8 mouse cellular contexts compared by ENCODE assay signal in the genomic region with DNA sequence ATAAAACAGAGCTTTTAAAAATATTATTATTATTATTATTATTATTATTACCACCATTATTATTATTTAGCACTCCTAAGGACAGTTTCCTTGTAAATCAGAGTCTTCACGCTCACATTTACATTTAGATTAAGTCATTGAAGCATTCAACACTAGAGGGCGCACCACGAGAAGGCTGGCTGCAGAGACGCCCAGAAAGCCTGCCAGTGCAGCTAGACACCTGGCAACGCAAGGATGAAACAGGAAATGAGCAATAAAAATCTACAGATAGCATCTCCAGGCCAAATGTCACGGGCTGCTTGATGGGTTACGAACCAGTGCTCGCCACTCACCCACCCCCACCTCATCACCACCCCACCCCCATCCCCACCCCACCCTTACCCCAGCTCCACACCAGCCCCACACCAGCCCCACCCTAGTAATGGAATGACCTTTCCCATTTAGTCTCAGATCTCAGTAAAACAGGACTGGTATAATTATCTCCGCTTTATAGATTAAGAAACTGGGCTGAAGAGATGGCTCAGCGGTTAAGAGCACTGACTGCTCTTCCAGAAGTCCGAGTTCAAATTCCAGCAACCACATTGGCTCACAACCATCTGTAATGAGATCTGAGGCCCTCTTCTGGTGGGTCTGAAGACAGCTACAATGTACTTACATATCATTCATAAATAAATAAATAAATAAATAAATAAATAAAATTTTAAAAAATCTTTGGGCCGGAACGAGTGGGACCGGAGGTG. TPM values are rescaled to one million over a fixed set of nuclear protein-coding genes. Genes with fewer than 3 reads are reported as not detected.
A peak's percentile ranks its signal among the peaks of the same experiment; 100 is the strongest.
DNase-seq lines count a peak whose midpoint lies in the region; ATAC-seq and TF ChIP-seq lines count a peak whose summit lies in the region.

No protein-coding gene starts in this region.

- no peak overlapping the region for H3K27ac ChIP-seq in left cerebral cortex, adult 2 months
- H3K27ac ChIP-seq in midbrain, embryonic 14.5 days (replicated peaks; ENCODE audit: low read depth, low read length), result no peak overlapping the region

- no peak overlapping the region for H3K4me2 ChIP-seq in midbrain, embryonic 14.5 days (ENCODE audit: low read length)

- H3K4me3 ChIP-seq in left cerebral cortex, adult 2 months, result no peak overlapping the region
- H3K4me3 ChIP-seq in midbrain, embryonic 14.5 days (replicated peaks; ENCODE audit: low read depth, low read length), result no peak overlapping the region

- no peak overlapping the region for H3K9ac ChIP-seq in midbrain, embryonic 14.5 days (replicated peaks; ENCODE audit: low read length)

- intact Hi-C loops in left cerebral cortex, adult 2 months (cut with DNase I), result loop anchor here (1.0 to 10.0 kb wide), 2 partner anchors 183 to 280 kb away; no protein-coding TSS in a partner anchor

- ATAC-seq in inflammation-experienced regulatory T-cells, adult 6 months, result peak; percentile 94
- peak; percentile 64 for ATAC-seq in midbrain, embryonic 14.5 days (ENCODE audit: low FRiP score, low TSS enrichment)

- DNase-seq in ovary, adult 18-20 months (ENCODE audit: low spot score), result peak; percentile 31
- DNase-seq in ovary, postnatal 10 days (ENCODE audit: low spot score), result no peak
- DNase-seq in cerebellum, postnatal 4 days (ENCODE audit: low spot score in 2 of 2), result peak; percentile 45 to 81
- DNase-seq in gastrocnemius, postnatal 10 days, result peak; percentile 79
- DNase-seq in left cerebral cortex, adult 2 months (ENCODE audit: extremely low spot score in 1 of 2, low spot score in 2 of 2), result peak; percentile 73 to 81
- DNase-seq in midbrain, embryonic 14.5 days, result peak; percentile 95
- peak; percentile 60 to 76 for DNase-seq in spleen, adult 18-20 months

- no peaks in the 10 kb centered on the region for H3K27me3 ChIP-seq in midbrain, embryonic 14.5 days (ENCODE audit: control insufficient read depth, insufficient read depth, low read length)

- no peaks in the 10 kb centered on the region for H3K9me3 ChIP-seq in midbrain, embryonic 14.5 days (ENCODE audit: control insufficient read depth, low read length)

- TF ChIP-seq CTCF in left cerebral cortex, adult 2 months (IDR thresholded peaks at IDR 0.05), result peak; percentile 77

- no peaks in the 10 kb centered on the region for H3K36me3 ChIP-seq in midbrain, embryonic 14.5 days (ENCODE audit: control insufficient read depth, insufficient read depth, low read length)

- 0 out of 2 replicates have a peak, but pooled peaks cover 3% of the 10 kb centered on the region for H3K4me1 ChIP-seq in midbrain, embryonic 14.5 days (ENCODE audit: control insufficient read depth, insufficient read depth, low read length)

- WGBS in midbrain, embryonic 14.5 days, result 37% methylated on average over 14 of the region's 14 CpGs

RNA-seq across cellular contexts. Expression of a gene that starts 14.7 kb away (rescaled TPM):
- 10 to 100 TPM; 10.8 to 11.1 TPM for total RNA-seq in gastrocnemius, postnatal 10 days (2021)
- polyA plus RNA-seq in inflammation-experienced regulatory T-cells, adult 6 months (2017; shearing (Covaris generic)), result 10 to 100 TPM; 11.8 to 28.4 (median 26.5) TPM
- 10 to 100 TPM; 35.6 to 39.0 TPM for total RNA-seq in left cerebral cortex, adult 2 months (2021)
- polyA plus RNA-seq in midbrain, embryonic 14.5 days (2014; fragmentation: Nextera tagmentation; extraction: Ambion mirVana), result 33.0 and 45.2 TPM in 2 replicates
